Mouse (Mus musculus): ENCODE results near the gene L3hypdh.

GRCm38 (mm10) chr12:72096966-72097365 lies 11.7 kb upstream of the L3hypdh start:
- no peak for TF ChIP-seq CTCF (IDR thresholded peaks at IDR 0.05; ENCODE audit: insufficient read depth, low read length)
- no peak for TF ChIP-seq POLR2A (IDR thresholded peaks at IDR 0.05; ENCODE audit: borderline replicate concordance, extremely low read depth, low read depth, low read length)

Data from lung, adult 2 months (tissue).